Mouse (Mus musculus): ENCODE data around the gene Hells. TPM values are rescaled to one million over a fixed set of nuclear protein-coding genes. Genes with fewer than 3 reads are reported as not detected.

Hells gene
- polyA plus RNA-seq, 1 experiment from 2014 or later: 74.7 TPM

GRCm38 (mm10) chr19:38998676-38999075 is 68.0 kb downstream of the Hells start:
- Histone ChIP-seq H3K27me3 (ENCODE audit: control insufficient read depth, insufficient read depth, low read length) (no peaks in the 10 kb centered on the region), H3K9ac (ENCODE audit: low read length) (no peak overlapping the region), H3K36me3 (ENCODE audit: control insufficient read depth, insufficient read depth, low read length) (no peaks in the 10 kb centered on the region), H3K4me1 (ENCODE audit: control insufficient read depth, insufficient read depth, low read length) (no peaks in the 10 kb centered on the region), H3K9me3 (ENCODE audit: control insufficient read depth, low read length) (no peaks in the 10 kb centered on the region), H3K4me2 (ENCODE audit: low read depth) (no peak overlapping the region), H3K27ac (ENCODE audit: low read depth, low read length) (no peak overlapping the region), H3K4me3 (ENCODE audit: low read depth, low read length) (no peak overlapping the region)
- no peak for ATAC-seq (ENCODE audit: insufficient read depth, low FRiP score, low TSS enrichment)
- DNase-seq (ENCODE audit: low spot score): no peak
- 90% methylated on average over 1 of the region's 1 CpGs for WGBS

DNA sequence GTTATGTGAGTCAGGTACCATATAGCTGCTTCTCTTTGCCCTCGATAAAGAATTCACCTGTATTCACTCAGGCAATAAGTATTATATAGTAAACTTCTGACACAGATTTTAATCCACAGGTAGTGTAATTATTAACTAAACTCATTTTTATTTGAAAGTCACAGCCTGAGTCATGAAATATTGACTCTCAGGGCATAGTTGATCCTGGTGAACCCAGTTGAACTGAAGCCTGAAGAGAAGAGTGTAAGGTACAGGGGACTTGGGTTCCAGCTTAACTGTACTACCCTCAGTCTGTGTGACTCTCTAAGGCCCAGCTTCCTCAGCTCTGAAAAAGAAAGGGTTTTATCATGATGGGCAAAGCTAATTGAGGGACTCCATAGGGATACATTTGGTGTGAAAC is 74.4 kb downstream of the Hells start:
- Histone ChIP-seq H3K4me1 (ENCODE audit: control insufficient read depth, insufficient read depth, low read length) (no peaks in the 10 kb centered on the region), H3K36me3 (ENCODE audit: control insufficient read depth, insufficient read depth, low read length) (no peaks in the 10 kb centered on the region), H3K4me2 (ENCODE audit: low read depth) (no peak overlapping the region), H3K9ac (ENCODE audit: low read length) (no peak overlapping the region), H3K27ac (ENCODE audit: low read depth, low read length) (no peak overlapping the region), H3K9me3 (ENCODE audit: control insufficient read depth, low read length) (no peaks in the 10 kb centered on the region), H3K4me3 (ENCODE audit: low read depth, low read length) (no peak overlapping the region), H3K27me3 (ENCODE audit: control insufficient read depth, insufficient read depth, low read length) (no peaks in the 10 kb centered on the region)
- ATAC-seq (ENCODE audit: insufficient read depth, low FRiP score, low TSS enrichment) (no peak), DNase-seq (ENCODE audit: low spot score) (no peak)
- 97% methylated on average over 1 of the region's 1 CpGs for WGBS

GRCm38 (mm10) chr19:39006715-39007114 is 76.0 kb downstream of the Hells start, which contains the start of gene Cyp2c55:
Cyp2c55 (plus strand) TSS chr19:39007019.
- Histone ChIP-seq H3K4me1 (ENCODE audit: control insufficient read depth, insufficient read depth, low read length) (no peaks in the 10 kb centered on the region), H3K36me3 (ENCODE audit: control insufficient read depth, insufficient read depth, low read length) (no peaks in the 10 kb centered on the region), H3K4me3 (ENCODE audit: low read depth, low read length) (no peak within 1 kb of the TSS), H3K9me3 (ENCODE audit: control insufficient read depth, low read length) (no peaks in the 10 kb centered on the region), H3K27me3 (ENCODE audit: control insufficient read depth, insufficient read depth, low read length) (no peaks in the 10 kb centered on the region), H3K27ac (ENCODE audit: low read depth, low read length) (no peak within 1 kb of the TSS), H3K4me2 (ENCODE audit: low read depth) (no peak within 1 kb of the TSS), H3K9ac (ENCODE audit: low read length) (no peak within 1 kb of the TSS)
- no peak for ATAC-seq (ENCODE audit: insufficient read depth, low FRiP score, low TSS enrichment)
- DNase-seq (ENCODE audit: low spot score): no peak

Small RNA genes lying within 50 kb of the gene (microRNA-seq; reads per million reads assigned to microRNA genes)
- not detected for gene Gm23800

Other genes starting within 250 kb of the Hells start
- 11.2 and 11.6 TPM in 2 replicates for gene Noc3l, start 111.7 kb upstream of the Hells start, polyA plus RNA-seq (2014; fragmentation: Nextera tagmentation; extraction: Ambion mirVana)
- gene Tbc1d12, start 94.3 kb upstream of the Hells start, polyA plus RNA-seq (2014; fragmentation: Nextera tagmentation; extraction: Ambion mirVana): 3.4 and 3.8 TPM in 2 replicates
- gene Cyp2c55, start 76.1 kb downstream of the Hells start, polyA plus RNA-seq (2014; fragmentation: Nextera tagmentation; extraction: Ambion mirVana): not detected in 2 replicates
- not detected in 2 replicates for gene Cyp2c65, start 130.1 kb downstream of the Hells start, polyA plus RNA-seq (2014; fragmentation: Nextera tagmentation; extraction: Ambion mirVana)
- not detected in 2 replicates for gene Cyp2c66, start 183.0 kb downstream of the Hells start, polyA plus RNA-seq (2014; fragmentation: Nextera tagmentation; extraction: Ambion mirVana)

Measured in neural tube, embryonic 11.5 days (tissue).